Mouse (Mus musculus): ENCODE results near the gene Gdpd1. TPM values are rescaled to one million over a fixed set of nuclear protein-coding genes. Genes with fewer than 3 reads are reported as not detected.

The Gdpd1 gene
- total and polyA plus RNA-seq, 3 experiments = 7.9 to 11.2 TPM; not detected in 1

GRCm38 (mm10) chr11:86991241-86991640, 82.6 kb downstream of the Gdpd1 start:
- H3K36me3 ChIP-seq (ENCODE audit: control insufficient read depth in 1 of 2, insufficient read depth in 2 of 2, low read length in 2 of 2) = peaks cover 0 to 22% of the 10 kb centered on the region in 2 experiments; a peak in 2 of 4 replicates
- peaks cover 13 to 18% of the 10 kb centered on the region in 2 experiments for H3K4me1 ChIP-seq (ENCODE audit: control insufficient read depth in 1 of 2, insufficient read depth in 2 of 2, low read length in 2 of 2)
- no peak overlapping the region for H3K4me3 ChIP-seq (ENCODE audit: control insufficient read depth in 1 of 2, insufficient read depth in 1 of 2, low read depth in 2 of 2, low read length in 2 of 2)
- DNase-seq (ENCODE audit: low read depth, low spot score) = no peak
- no peaks in the 10 kb centered on the region; the same call in 1 of the 2 replicates for H3K79me2 ChIP-seq (ENCODE audit: control insufficient read depth, insufficient read depth, low read length, poor library complexity)
- H3K9me3 ChIP-seq (replicated peaks; ENCODE audit: insufficient read depth, low read length) = no peaks in the 10 kb centered on the region
- H3K9ac ChIP-seq (ENCODE audit: control insufficient read depth, low read depth, low read length, poor library complexity, severe bottlenecking) = no peak overlapping the region
- no peaks in the 10 kb centered on the region for H3K27me3 ChIP-seq (ENCODE audit: control insufficient read depth in 1 of 2, insufficient read depth in 2 of 2, low read length in 2 of 2)
- H3K27ac ChIP-seq (ENCODE audit: control insufficient read depth, low read depth, low read length) = no peak overlapping the region
- no peak for TF ChIP-seq NELFE (IDR thresholded peaks at IDR 0.05; ENCODE audit: low read depth, low read length)
- no peak for TF ChIP-seq SIN3A (IDR thresholded peaks at IDR 0.05; ENCODE audit: low read length)
- TF ChIP-seq ZMIZ1 (IDR thresholded peaks at IDR 0.05; ENCODE audit: low read depth, low read length) = no peak
- TF ChIP-seq MAFK (IDR thresholded peaks at IDR 0.05; ENCODE audit: borderline replicate concordance, low read depth, low read length) = no peak
- no peak for TF ChIP-seq POLR2AphosphoS2 (IDR thresholded peaks at IDR 0.05; ENCODE audit: low read length)
- no peak for TF ChIP-seq MXI1 (IDR thresholded peaks at IDR 0.05; ENCODE audit: low read depth, low read length)

GRCm38 (mm10) chr11:86990309-86990708, 83.6 kb downstream of the Gdpd1 start:
- DNase-seq (ENCODE audit: low read depth, low spot score) = no peak
- no peak for TF ChIP-seq RAD21 (IDR thresholded peaks at IDR 0.05; ENCODE audit: low read depth, low read length)
- no peak for TF ChIP-seq ZMIZ1 (IDR thresholded peaks at IDR 0.05; ENCODE audit: low read depth, low read length)
- TF ChIP-seq CTCF (IDR thresholded peaks at IDR 0.05 in 2 of 3, conservative IDR thresholded peaks at IDR 0.05 in 1 of 3; ENCODE audit: control insufficient read depth in 1 of 3, insufficient read depth in 1 of 3, low read depth in 2 of 3, low read length in 3 of 3, poor library complexity in 1 of 3, severe bottlenecking in 1 of 3) = no peak
- no peak for TF ChIP-seq ELF1 (IDR thresholded peaks at IDR 0.05; ENCODE audit: low read depth, low read length)
- TF ChIP-seq ZNF384 (IDR thresholded peaks at IDR 0.05; ENCODE audit: low read depth, low read length) = no peak
- no peak for TF ChIP-seq CHD1 (IDR thresholded peaks at IDR 0.05; ENCODE audit: low read depth, low read length)
- no peak for TF ChIP-seq MAX (IDR thresholded peaks at IDR 0.05; ENCODE audit: low read length)
- TF ChIP-seq GATA1 (IDR thresholded peaks at IDR 0.05; ENCODE audit: low read depth, low read length) = no peak
- TF ChIP-seq ZC3H11A (IDR thresholded peaks at IDR 0.05; ENCODE audit: low read depth, low read length) = no peak
- TF ChIP-seq USF2 (IDR thresholded peaks at IDR 0.05; ENCODE audit: borderline replicate concordance in 1 of 2, insufficient read depth in 1 of 2, low read depth in 1 of 2, low read length in 2 of 2) = no peak
- TF ChIP-seq POLR2AphosphoS2 (IDR thresholded peaks at IDR 0.05; ENCODE audit: low read length) = no peak
- TF ChIP-seq KAT2A (conservative IDR thresholded peaks at IDR 0.05; ENCODE audit: low read depth, low read length) = no peak
- no peak for TF ChIP-seq RCOR1 (IDR thresholded peaks at IDR 0.05; ENCODE audit: low read depth, low read length)
- TF ChIP-seq USF1 (IDR thresholded peaks at IDR 0.05; ENCODE audit: low read depth, low read length) = no peak
- TF ChIP-seq MXI1 (IDR thresholded peaks at IDR 0.05; ENCODE audit: low read depth, low read length) = no peak
- H3K9me3 ChIP-seq (replicated peaks; ENCODE audit: insufficient read depth, low read length) = no peaks in the 10 kb centered on the region
- H3K27ac ChIP-seq (ENCODE audit: control insufficient read depth, low read depth, low read length) = no peak overlapping the region
- H3K9ac ChIP-seq (ENCODE audit: control insufficient read depth, low read depth, low read length, poor library complexity, severe bottlenecking) = no peak overlapping the region
- H3K79me2 ChIP-seq (ENCODE audit: control insufficient read depth, insufficient read depth, low read length, poor library complexity) = no peaks in the 10 kb centered on the region; the same call in 1 of the 2 replicates
- H3K4me3 ChIP-seq (ENCODE audit: control insufficient read depth in 1 of 2, insufficient read depth in 1 of 2, low read depth in 2 of 2, low read length in 2 of 2) = no peak overlapping the region
- H3K4me1 ChIP-seq (ENCODE audit: control insufficient read depth in 1 of 2, insufficient read depth in 2 of 2, low read length in 2 of 2) = peaks cover 11 to 14% of the 10 kb centered on the region in 2 experiments
- peaks cover 0 to 17% of the 10 kb centered on the region in 2 experiments; a peak in 2 of 4 replicates for H3K36me3 ChIP-seq (ENCODE audit: control insufficient read depth in 1 of 2, insufficient read depth in 2 of 2, low read length in 2 of 2)
- H3K27me3 ChIP-seq (ENCODE audit: control insufficient read depth in 1 of 2, insufficient read depth in 2 of 2, low read length in 2 of 2) = no peaks in the 10 kb centered on the region

Measured in MEL (cell line).